Mouse (Mus musculus): ENCODE results near the gene Tbc1d7. TPM values are rescaled to one million over a fixed set of nuclear protein-coding genes. Genes with fewer than 3 reads are reported as not detected.

Tbc1d7 gene
- polyA plus RNA-seq, 1 experiment from 2014 or later = 52.0 TPM

DNA sequence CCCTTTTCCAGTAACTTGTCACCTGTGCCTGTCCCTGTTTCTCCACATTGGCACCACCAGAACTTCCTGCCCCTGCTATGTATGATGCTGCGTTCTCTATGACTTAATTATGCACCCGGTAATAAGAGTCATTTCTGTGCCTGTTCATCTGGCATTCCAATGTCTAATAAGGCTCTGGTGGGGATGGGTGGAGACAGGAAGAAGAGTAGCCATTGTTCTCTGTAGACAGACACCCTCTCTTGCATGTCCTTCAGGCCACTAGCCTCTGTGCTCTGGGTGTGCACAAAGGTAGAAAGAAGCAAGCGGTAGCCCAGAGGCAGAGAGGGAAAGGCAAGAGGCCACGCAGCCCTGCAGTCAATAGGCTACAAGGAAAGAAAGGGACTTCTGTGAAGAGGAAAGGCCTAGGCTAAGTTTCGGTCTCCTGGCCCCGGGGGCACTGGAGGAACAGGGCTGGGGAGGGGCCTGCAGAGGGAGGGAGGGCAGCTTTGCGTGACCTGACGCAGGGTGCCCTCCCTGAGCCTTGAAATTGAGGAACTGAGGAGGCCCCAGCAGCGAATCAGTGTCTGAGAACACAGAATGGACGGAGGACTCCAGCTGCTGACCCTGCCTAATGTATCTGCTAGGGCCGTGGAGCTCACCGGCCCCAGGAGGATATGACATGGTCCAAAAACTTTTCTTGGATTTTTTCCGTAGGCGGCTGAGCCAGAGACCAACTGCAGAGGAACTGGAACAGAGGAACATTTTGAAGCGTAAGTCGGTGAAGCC, 48.8 kb downstream of the Tbc1d7 start:
- no peak overlapping the region for H3K4me3 ChIP-seq (replicated peaks; ENCODE audit: low read depth, low read length)
- TF ChIP-seq CTCF (IDR thresholded peaks at IDR 0.05; ENCODE audit: low read depth) = no peak
- peaks cover 20% of the 10 kb centered on the region for H3K4me1 ChIP-seq (replicated peaks; ENCODE audit: insufficient read depth, low read length)
- WGBS = 52% methylated on average over 16 of the region's 16 CpGs
- ATAC-seq (replicated peaks; ENCODE audit: low FRiP score, low read depth) = no peak; the same call in 1 of the 2 replicates
- H3K4me2 ChIP-seq (ENCODE audit: low read length) = 0 out of 2 replicates have a peak overlapping the region, but pooled peaks have one; percentile 8
- DNase-seq (ENCODE audit: low spot score) = peak; percentile 43
- H3K27ac ChIP-seq = peak overlapping the region; percentile 52
- H3K27me3 ChIP-seq (ENCODE audit: insufficient read depth, low read length) = no peaks in the 10 kb centered on the region
- no peak overlapping the region for H3K9ac ChIP-seq (ENCODE audit: low read depth, low read length)
- no peaks in the 10 kb centered on the region for H3K36me3 ChIP-seq (ENCODE audit: insufficient read depth, low read length)
- no peaks in the 10 kb centered on the region for H3K9me3 ChIP-seq (replicated peaks; ENCODE audit: low read length)

DNA sequence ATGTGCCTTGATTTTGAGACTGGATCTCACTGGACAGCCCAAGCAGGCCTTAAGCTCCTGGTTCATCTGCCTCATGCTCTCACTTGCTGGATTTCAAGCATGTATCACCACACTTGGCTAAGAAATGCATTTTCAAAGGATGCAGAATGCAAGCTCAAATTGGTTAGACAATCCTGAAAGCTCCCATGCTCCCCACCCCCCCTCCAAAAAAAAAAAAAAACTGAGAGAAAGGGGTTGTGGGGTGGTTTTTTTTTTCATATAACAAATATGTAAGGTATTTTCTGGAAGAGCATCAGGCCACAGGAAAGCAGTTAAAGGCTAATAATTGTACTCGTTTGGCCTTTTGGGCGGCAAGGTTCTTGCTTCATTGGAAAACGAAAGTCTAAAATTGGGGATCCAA, 58.2 kb downstream of the Tbc1d7 start:
- H3K4me1 ChIP-seq (replicated peaks; ENCODE audit: insufficient read depth, low read length) = 0 out of 2 replicates have a peak, but pooled peaks cover 2% of the 10 kb centered on the region
- whole genome bisulfite sequencing = 88% methylated on average over 3 of the region's 3 CpGs

DNA sequence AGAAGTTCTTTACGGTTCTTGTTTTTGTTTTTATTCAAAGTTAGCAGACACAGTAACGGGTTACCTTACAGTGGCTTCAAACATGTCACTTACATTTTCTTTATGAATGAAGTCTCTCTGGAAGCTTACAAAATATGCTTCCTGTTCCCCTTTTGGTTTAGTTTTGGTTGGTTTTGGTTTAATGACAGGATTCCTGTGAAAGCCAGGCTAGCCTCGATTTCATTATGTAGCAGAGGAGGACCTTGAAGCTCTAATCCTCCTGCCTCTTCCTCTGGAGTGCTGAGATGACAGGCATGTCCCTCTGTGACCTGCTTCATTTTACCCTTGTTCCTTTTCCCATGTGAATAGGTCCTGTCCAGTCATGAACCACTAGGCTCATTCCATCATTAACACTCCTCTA, 58.6 kb downstream of the Tbc1d7 start:
- Histone ChIP-seq H3K27ac (no peak overlapping the region), H3K36me3 (ENCODE audit: insufficient read depth, low read length) (no peaks in the 10 kb centered on the region), H3K9me3 (replicated peaks; ENCODE audit: low read length) (no peaks in the 10 kb centered on the region), H3K27me3 (ENCODE audit: insufficient read depth, low read length) (no peaks in the 10 kb centered on the region), H3K9ac (ENCODE audit: low read depth, low read length) (no peak overlapping the region), H3K4me3 (replicated peaks; ENCODE audit: low read depth, low read length) (no peak overlapping the region), H3K4me2 (ENCODE audit: low read length) (no peak overlapping the region), H3K4me1 (replicated peaks; ENCODE audit: insufficient read depth, low read length) (0 out of 2 replicates have a peak, but pooled peaks cover 2% of the 10 kb centered on the region)
- DNase-seq (ENCODE audit: low spot score) = no peak
- WGBS = 78% methylated on average over 3 of the region's 3 CpGs
- no peak for ATAC-seq (replicated peaks; ENCODE audit: low FRiP score, low read depth)
- no peak for TF ChIP-seq CTCF (IDR thresholded peaks at IDR 0.05; ENCODE audit: low read depth)

More for the DNA sequence above, 58.2 kb downstream of the Tbc1d7 start:
- Histone ChIP-seq H3K27me3 (ENCODE audit: insufficient read depth, low read length) (no peaks in the 10 kb centered on the region), H3K36me3 (ENCODE audit: insufficient read depth, low read length) (no peaks in the 10 kb centered on the region), H3K9ac (ENCODE audit: low read depth, low read length) (no peak overlapping the region), H3K4me2 (ENCODE audit: low read length) (no peak overlapping the region), H3K4me3 (replicated peaks; ENCODE audit: low read depth, low read length) (no peak overlapping the region), H3K27ac (no peak overlapping the region), H3K9me3 (replicated peaks; ENCODE audit: low read length) (no peaks in the 10 kb centered on the region)
- no peak for ATAC-seq (replicated peaks; ENCODE audit: low FRiP score, low read depth)
- DNase-seq (ENCODE audit: low spot score) = no peak
- no peak for TF ChIP-seq CTCF (IDR thresholded peaks at IDR 0.05; ENCODE audit: low read depth)

- Histone ChIP-seq H3K9me3 (replicated peaks; ENCODE audit: low read length) (no peaks in the 10 kb centered on the region), H3K36me3 (ENCODE audit: insufficient read depth, low read length) (no peaks in the 10 kb centered on the region), H3K4me1 (replicated peaks; ENCODE audit: insufficient read depth, low read length) (0 out of 2 replicates have a peak, but pooled peaks cover 2% of the 10 kb centered on the region), H3K9ac (ENCODE audit: low read depth, low read length) (no peak overlapping the region), H3K4me3 (replicated peaks; ENCODE audit: low read depth, low read length) (no peak overlapping the region), H3K4me2 (ENCODE audit: low read length) (no peak overlapping the region; the same call in 1 of the 2 replicates), H3K27me3 (ENCODE audit: insufficient read depth, low read length) (no peaks in the 10 kb centered on the region), H3K27ac (no peak overlapping the region)
- no peak for TF ChIP-seq CTCF (IDR thresholded peaks at IDR 0.05; ENCODE audit: low read depth)
- WGBS = 25% methylated on average over 7 of the region's 7 CpGs
- ATAC-seq (replicated peaks; ENCODE audit: low FRiP score, low read depth) = no peak
- no peak for DNase-seq (ENCODE audit: low spot score)
Observed at GRCm38 (mm10) chr13:43112280-43112679, 59.0 kb downstream of the Tbc1d7 start.

DNA sequence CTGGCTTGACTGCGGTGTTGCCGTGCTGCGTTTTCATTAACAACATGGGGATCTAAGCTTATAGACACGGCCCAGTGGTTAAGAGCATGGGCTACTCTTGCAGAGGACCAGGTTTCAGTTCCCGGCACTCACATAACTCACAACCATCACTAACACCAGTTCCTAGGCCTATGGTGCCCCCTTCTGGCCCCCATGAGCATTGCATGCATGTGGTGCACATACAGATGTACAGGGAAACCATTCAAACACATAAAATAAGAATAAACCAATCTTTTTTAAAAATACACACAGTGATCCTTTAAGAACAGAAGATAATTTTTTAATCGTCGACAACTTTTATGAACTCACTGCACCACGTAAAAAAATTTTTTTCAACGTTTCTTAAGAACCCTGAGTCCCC, 66.8 kb downstream of the Tbc1d7 start:
- no peaks in the 10 kb centered on the region for H3K9me3 ChIP-seq (replicated peaks; ENCODE audit: low read length)
- ATAC-seq (replicated peaks; ENCODE audit: low FRiP score, low read depth) = no peak
- no peak overlapping the region for H3K4me2 ChIP-seq (ENCODE audit: low read length)
- H3K4me3 ChIP-seq (replicated peaks; ENCODE audit: low read depth, low read length) = no peak overlapping the region
- no peak overlapping the region for H3K27ac ChIP-seq
- H3K27me3 ChIP-seq (ENCODE audit: insufficient read depth, low read length) = no peaks in the 10 kb centered on the region
- 0 out of 2 replicates have a peak, but pooled peaks have one; percentile 19 for TF ChIP-seq CTCF (IDR thresholded peaks at IDR 0.05; ENCODE audit: low read depth)
- no peak overlapping the region for H3K9ac ChIP-seq (ENCODE audit: low read depth, low read length)
- no peaks in the 10 kb centered on the region for H3K4me1 ChIP-seq (replicated peaks; ENCODE audit: insufficient read depth, low read length)
- DNase-seq (ENCODE audit: low spot score) = no peak
- H3K36me3 ChIP-seq (ENCODE audit: insufficient read depth, low read length) = no peaks in the 10 kb centered on the region
- WGBS = 97% methylated on average over 9 of the region's 9 CpGs

DNA sequence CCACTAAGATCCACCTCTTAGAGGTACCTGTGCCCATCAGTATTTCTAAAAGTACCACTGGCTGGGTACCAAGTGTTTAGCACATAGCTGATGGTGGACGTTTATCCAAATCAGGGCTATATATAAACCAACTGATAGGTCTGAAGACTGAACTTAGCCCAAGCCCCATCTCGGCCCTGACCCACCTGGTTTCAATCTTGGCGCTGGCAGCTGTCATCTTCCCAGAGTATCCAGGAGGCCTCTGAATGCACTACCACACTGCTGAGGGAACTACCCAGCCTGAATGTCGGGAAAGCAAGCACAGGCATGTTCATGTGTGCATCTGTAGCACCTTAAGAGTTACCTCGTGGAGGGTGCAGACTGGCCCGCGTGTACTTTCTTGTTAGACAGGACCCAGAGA, 68.4 kb downstream of the Tbc1d7 start:
- ATAC-seq (replicated peaks; ENCODE audit: low FRiP score, low read depth) (no peak), DNase-seq (ENCODE audit: low spot score) (no peak)
- Histone ChIP-seq H3K27ac (no peak overlapping the region), H3K9me3 (replicated peaks; ENCODE audit: low read length) (no peaks in the 10 kb centered on the region), H3K4me2 (ENCODE audit: low read length) (no peak overlapping the region), H3K9ac (ENCODE audit: low read depth, low read length) (no peak overlapping the region), H3K27me3 (ENCODE audit: insufficient read depth, low read length) (no peaks in the 10 kb centered on the region), H3K4me1 (replicated peaks; ENCODE audit: insufficient read depth, low read length) (no peaks in the 10 kb centered on the region), H3K4me3 (replicated peaks; ENCODE audit: low read depth, low read length) (no peak overlapping the region), H3K36me3 (ENCODE audit: insufficient read depth, low read length) (no peaks in the 10 kb centered on the region)
- WGBS = 73% methylated on average over 7 of the region's 7 CpGs
- no peak for TF ChIP-seq CTCF (IDR thresholded peaks at IDR 0.05; ENCODE audit: low read depth)

Other genes with a start within 250 kb of the Tbc1d7 start
- gene Gfod1, start 132.7 kb upstream of the Tbc1d7 start, polyA plus RNA-seq (2015; fragmentation: Nextera tagmentation; extraction: Ambion mirVana) = 0.34 TPM in 2 replicates
- 22.2 and 22.6 TPM in 2 replicates for gene Sirt5, start 194.0 kb upstream of the Tbc1d7 start, polyA plus RNA-seq (2015; fragmentation: Nextera tagmentation; extraction: Ambion mirVana)
- 164 and 169 TPM in 2 replicates for gene Nol7, start 226.9 kb upstream of the Tbc1d7 start, polyA plus RNA-seq (2015; fragmentation: Nextera tagmentation; extraction: Ambion mirVana)

All from kidney, postnatal 0 days (tissue).